In genomic region chr13:19106418-19106817, GRCm38 (mm10) we compare ENCODE assay signal across 13 mouse cellular contexts.
DNase-seq lines count a peak whose midpoint lies in the region; ATAC-seq and TF ChIP-seq lines count a peak whose summit lies in the region.
"Had no signal": no experiment of that assay in that cellular context is flagged by ENCODE, and none has a peak within 500 bp of the region (broad histone marks: within the 10 kb centered on the region; RNA-seq: fewer than 3 reads in every experiment).

No protein-coding gene starts in this region.

- no peaks in the 10 kb centered on the region for H3K9me3 ChIP-seq in limb, embryonic 13.5 days
- H3K9me3 ChIP-seq in limb, embryonic 10.5 days (replicated peaks), result no peaks in the 10 kb centered on the region
- H3K9me3 ChIP-seq in liver, postnatal 0 days (ENCODE audit: low read length), result no peaks in the 10 kb centered on the region
- H3K9me3 ChIP-seq: lung, embryonic 15.5 days had no signal

- no peak overlapping the region for H3K4me3 ChIP-seq in limb, embryonic 13.5 days
- no peak overlapping the region for H3K4me3 ChIP-seq in limb, embryonic 10.5 days
- H3K4me3 ChIP-seq in cerebellum, adult 2 months (replicated peaks; ENCODE audit: insufficient read depth, low read depth, low read length), result no peak overlapping the region
- H3K4me3 ChIP-seq in liver, postnatal 0 days (ENCODE audit: low read depth, low read length), result no peak overlapping the region
- H3K4me3 ChIP-seq: erythroblast, embryonic 14.5 days; lung, embryonic 15.5 days had no signal

- DNase-seq in heart, adult 18-20 months, result peak; percentile 1 to 5
- DNase-seq in heart, adult 9 months (ENCODE audit: low spot score in 2 of 2), result no peak
- no peak for DNase-seq in limb, embryonic 10.5 days (ENCODE audit: low spot score)
- DNase-seq in cerebellum, adult 2 months, result peak in 1 of 2 experiments; percentile 53
- DNase-seq in retina, adult 2 months (ENCODE audit: low read depth, low spot score), result peak; percentile 18
- no peak for DNase-seq in urinary bladder, postnatal 4 days (ENCODE audit: low spot score in 2 of 2)
- DNase-seq in liver, postnatal 0 days, result no peak
- DNase-seq: layer of hippocampus, adult 9-11 months; spleen, adult 18-20 months; thymus, postnatal 25 days had no signal

- no peaks in the 10 kb centered on the region for H3K27me3 ChIP-seq in limb, embryonic 13.5 days
- no peaks in the 10 kb centered on the region for H3K27me3 ChIP-seq in limb, embryonic 10.5 days (ENCODE audit: low read depth, poor library complexity, severe bottlenecking)
- H3K27me3 ChIP-seq in cerebellum, adult 2 months (ENCODE audit: control insufficient read depth, insufficient read depth, low read length), result no peaks in the 10 kb centered on the region
- no peaks in the 10 kb centered on the region for H3K27me3 ChIP-seq in liver, postnatal 0 days (ENCODE audit: insufficient read depth, low read length)
- H3K27me3 ChIP-seq: lung, embryonic 15.5 days had no signal

- H3K36me3 ChIP-seq in limb, embryonic 13.5 days, result no peaks in the 10 kb centered on the region
- no peaks in the 10 kb centered on the region for H3K36me3 ChIP-seq in limb, embryonic 10.5 days
- H3K36me3 ChIP-seq in liver, postnatal 0 days (replicated peaks; ENCODE audit: insufficient read depth, low read length), result no peaks in the 10 kb centered on the region
- H3K36me3 ChIP-seq: lung, embryonic 15.5 days had no signal

- no peak overlapping the region for H3K9ac ChIP-seq in limb, embryonic 13.5 days
- no peak overlapping the region for H3K9ac ChIP-seq in liver, postnatal 0 days (replicated peaks)
- H3K9ac ChIP-seq: lung, embryonic 15.5 days had no signal

- TF ChIP-seq CTCF in cerebellum, adult 2 months (IDR thresholded peaks at IDR 0.05; ENCODE audit: borderline replicate concordance, insufficient read depth, low read depth, low read length), result peak; percentile 59; the same call in 1 of the 2 replicates
- TF ChIP-seq CTCF in liver, postnatal 0 days (IDR thresholded peaks at IDR 0.05; ENCODE audit: low read depth), result no peak

- no peaks in the 10 kb centered on the region; the same call in 1 of the 2 replicates for H3K4me1 ChIP-seq in limb, embryonic 13.5 days
- no peaks in the 10 kb centered on the region for H3K4me1 ChIP-seq in limb, embryonic 10.5 days
- peaks cover 5% of the 10 kb centered on the region for H3K4me1 ChIP-seq in cerebellum, adult 2 months (ENCODE audit: control insufficient read depth, insufficient read depth, low read length)
- H3K4me1 ChIP-seq in liver, postnatal 0 days (ENCODE audit: insufficient read depth), result no peaks in the 10 kb centered on the region
- H3K4me1 ChIP-seq: lung, embryonic 15.5 days had no signal

- TF ChIP-seq POLR2A in cerebellum, adult 2 months (IDR thresholded peaks at IDR 0.05; ENCODE audit: borderline replicate concordance, insufficient read depth, low read length), result no peak

- H3K4me2 ChIP-seq in limb, embryonic 13.5 days (replicated peaks), result no peak overlapping the region
- no peak overlapping the region for H3K4me2 ChIP-seq in liver, postnatal 0 days (ENCODE audit: low read depth, low read length)
- H3K4me2 ChIP-seq: lung, embryonic 15.5 days had no signal

- TF ChIP-seq EP300 in liver, postnatal 0 days (IDR thresholded peaks at IDR 0.05; ENCODE audit: low read depth), result no peak

- ATAC-seq in limb, embryonic 13.5 days (ENCODE audit: low FRiP score, low read depth), result peak; percentile 36; the same call in 1 of the 2 replicates
- ATAC-seq in liver, postnatal 0 days, result no peak

- H3K27ac ChIP-seq in limb, embryonic 13.5 days, result no peak overlapping the region
- H3K27ac ChIP-seq in limb, embryonic 10.5 days, result no peak overlapping the region
- H3K27ac ChIP-seq in cerebellum, adult 2 months (ENCODE audit: insufficient read depth, low read length), result no peak overlapping the region
- H3K27ac ChIP-seq in liver, postnatal 0 days (ENCODE audit: low read depth), result no peak overlapping the region
- H3K27ac ChIP-seq: lung, embryonic 15.5 days had no signal

- WGBS in limb, embryonic 13.5 days, result 40% methylated on average over 5 of the region's 5 CpGs
- WGBS in limb, embryonic 10.5 days, result 63% methylated on average over 5 of the region's 5 CpGs
- 28% methylated on average over 5 of the region's 5 CpGs for WGBS in cerebellum, adult 2 months
- WGBS in liver, postnatal 0 days (ENCODE audit: insufficient replicate concordance), result 49% methylated on average over 5 of the region's 5 CpGs

Comparison
In these comparisons a context has a peak if more than half of its experiments do, and no peak if none do; other contexts are left out.
1. DNase-seq: peak in heart, adult 18-20 months (2 of 2) and retina, adult 2 months (single experiment); none in heart, adult 9 months (0 of 2), limb, embryonic 10.5 days (single experiment), urinary bladder, postnatal 4 days (0 of 2) and liver, postnatal 0 days (single experiment).